Mouse (Mus musculus) spleen, adult 2 months (tissue): ENCODE results near the gene Gm436. TPM values are rescaled to one million over a fixed set of nuclear protein-coding genes. Genes with fewer than 3 reads are reported as not detected.

Experiments
- DNase-seq, 2 experiments: peaks; one replicate each; pipeline versions ENCODE4 v3.0.0 to v3.0.0-alpha.2; 2012 to 2021; ENCODE audit warnings: low spot score in 2 of 2, low read depth in 1 of 2
- H3K27ac ChIP-seq: fragments of 200-500 bp; 2 replicates; pipeline ENCODE4 v1.5.1; 2012; ENCODE audit warnings: low read length, inconsistent platforms; ENCODE audit not compliant: insufficient read depth
- H3K27me3 ChIP-seq: fragments of 200-500 bp; 2 replicates; pipeline ENCODE4 v1.6.1; 2012; ENCODE audit warnings: mild to moderate bottlenecking, moderate library complexity, low read length, inconsistent platforms; ENCODE audit not compliant: control insufficient read depth, insufficient read depth
- H3K36me3 ChIP-seq: fragments of 200-500 bp; 2 replicates; pipeline ENCODE4 v1.6.1; 2012; ENCODE audit warnings: mild to moderate bottlenecking, low read length, inconsistent platforms; ENCODE audit not compliant: control insufficient read depth, insufficient read depth
- H3K4me1 ChIP-seq: fragments of 200-500 bp; 2 replicates; pipeline ENCODE4 v1.6.1; 2011; ENCODE audit warnings: inconsistent platforms; ENCODE audit not compliant: control insufficient read depth, insufficient read depth, insufficient read length
- H3K4me3 ChIP-seq: fragments of 200-500 bp; 2 replicates; pipeline ENCODE4 v1.5.1; 2011; ENCODE audit warnings: mild to moderate bottlenecking, inconsistent platforms; ENCODE audit not compliant: insufficient read depth, insufficient read length; ENCODE audit errors: extremely low read depth
- CTCF ChIP-seq: fragments of 200-500 bp; IDR thresholded peaks from 2 replicates; pipeline ENCODE4 v1.5.1; 2011; ENCODE audit warnings: mild to moderate bottlenecking, inconsistent platforms; ENCODE audit not compliant: insufficient read depth, insufficient read length, insufficient replicate concordance; ENCODE audit errors: extremely low read depth
- POLR2A ChIP-seq: fragments of 200-500 bp; IDR thresholded peaks from 2 replicates; pipeline ENCODE4 v1.6.1; 2011; ENCODE audit warnings: low read depth, low read length, inconsistent platforms
- WGBS: fragments of 180-500 bp; shearing (Covaris S2); methylation state at CpG from one replicate; pipeline ENCODE4 v1.1.7; 2018; 5-methylcytosine and 5-hydroxymethylcytosine counted together
- polyA plus RNA-seq: library from polyadenylated mRNA; depleted of rRNA; stranded (reverse); fragments of >200 nt; gene quantifications from 2 replicates; pipeline ENCODE4 v1.2.3, GENCODE M21; 2012; rRNA removed

Gm436 gene
- polyA plus RNA-seq, result not detected in 2 replicates

GRCm38 (mm10) chr4:144686268-144686667, at the start of gene Gm436:
Gene Gm436, minus strand, starts transcription at chr4:144686368.
- TF ChIP-seq POLR2A (no peak), CTCF (no peak)
- H3K4me1 ChIP-seq, result no peaks in the 10 kb centered on the region
- H3K27me3 ChIP-seq, result no peaks in the 10 kb centered on the region
- DNase-seq, result no peak
- WGBS, result 51% methylated on average over 2 of the region's 2 CpGs
- H3K4me3 ChIP-seq, result no peak within 1 kb of the TSS
- no peaks in the 10 kb centered on the region for H3K36me3 ChIP-seq
- no peak within 1 kb of the TSS for H3K27ac ChIP-seq

GRCm38 (mm10) chr4:144721304-144721703, 35.1 kb upstream of the Gm436 start, which contains the start of gene Gm13178:
Gene Gm13178, minus strand, starts transcription at chr4:144721404.
- 92% methylated on average over 1 of the region's 1 CpGs for WGBS
- no peaks in the 10 kb centered on the region for H3K27me3 ChIP-seq
- H3K4me1 ChIP-seq, result no peaks in the 10 kb centered on the region
- no peak within 1 kb of the TSS for H3K27ac ChIP-seq
- TF ChIP-seq CTCF (no peak), POLR2A (no peak)
- no peak for DNase-seq
- no peaks in the 10 kb centered on the region for H3K36me3 ChIP-seq
- H3K4me3 ChIP-seq, result no peak within 1 kb of the TSS

- TF ChIP-seq POLR2A, result no peak
- DNase-seq, result no peak
- WGBS, result 83% methylated on average over 1 of the region's 1 CpGs
These were observed 33.5 kb upstream of the Gm436 start for GRCm38 (mm10) chr4:144719691-144720090.

GRCm38 (mm10) chr4:144718288-144718687, 32.1 kb upstream of the Gm436 start:
- Histone ChIP-seq H3K4me1 (no peaks in the 10 kb centered on the region), H3K4me3 (no peak overlapping the region), H3K27me3 (no peaks in the 10 kb centered on the region), H3K27ac (no peak overlapping the region), H3K36me3 (no peaks in the 10 kb centered on the region)
- no peak for DNase-seq
- 70% methylated on average over 1 of the region's 1 CpGs for WGBS
- TF ChIP-seq CTCF (no peak), POLR2A (no peak)

More at GRCm38 (mm10) chr4:144719691-144720090, 33.5 kb upstream of the Gm436 start:
- Histone ChIP-seq H3K27ac (no peak overlapping the region), H3K4me3 (no peak overlapping the region), H3K36me3 (no peaks in the 10 kb centered on the region), H3K4me1 (no peaks in the 10 kb centered on the region), H3K27me3 (no peaks in the 10 kb centered on the region)

- Histone ChIP-seq H3K4me3 (no peak overlapping the region), H3K27ac (no peak overlapping the region), H3K27me3 (no peaks in the 10 kb centered on the region), H3K36me3 (no peaks in the 10 kb centered on the region), H3K4me1 (no peaks in the 10 kb centered on the region)
- no peak for DNase-seq
- TF ChIP-seq CTCF, result no peak
- no peak for TF ChIP-seq POLR2A
These were observed 47.9 kb downstream of the Gm436 start for GRCm38 (mm10) chr4:144638263-144638662.

Other genes with a start within 250 kb of the Gm436 start
- not detected in 2 replicates for gene 1700012P22Rik, start 247.6 kb downstream of the Gm436 start, polyA plus RNA-seq
- not detected in 2 replicates for gene Gm9944, start 233.1 kb downstream of the Gm436 start, polyA plus RNA-seq
- not detected in 2 replicates for gene Aadacl3, start 222.6 kb downstream of the Gm436 start, polyA plus RNA-seq
- not detected in 2 replicates for gene 9430007A20Rik, start 166.5 kb downstream of the Gm436 start, polyA plus RNA-seq
- gene Gm13124, start 121.2 kb downstream of the Gm436 start, polyA plus RNA-seq, result not detected in 2 replicates
- gene Aadacl4, start 72.7 kb downstream of the Gm436 start, polyA plus RNA-seq, result not detected in 2 replicates
- gene Gm13178, start 35.0 kb upstream of the Gm436 start, polyA plus RNA-seq, result not detected in 2 replicates
- gene Gm438, start 100.2 kb upstream of the Gm436 start, polyA plus RNA-seq, result not detected in 2 replicates
- 33.9 and 41.3 TPM in 2 replicates for gene Dhrs3, start 206.5 kb upstream of the Gm436 start, polyA plus RNA-seq